Mouse (Mus musculus) megakaryocyte, embryonic 14.5 days (primary cell): ENCODE results near the gene Tns2. TPM values are rescaled to one million over a fixed set of nuclear protein-coding genes. Genes with fewer than 3 reads are reported as not detected.

Experiments
- H3K27me3 ChIP-seq: replicated peaks from 2 replicates; pipeline ENCODE3; 2012; ENCODE audit warnings: inconsistent platforms
- H3K36me3 ChIP-seq: replicated peaks from 2 replicates; pipeline ENCODE3; 2012; ENCODE audit warnings: low read length, inconsistent platforms, mixed read lengths
- H3K4me1 ChIP-seq: 2 replicates; pipeline ENCODE4 v1.6.1; 2012; ENCODE audit warnings: inconsistent platforms
- H3K4me3 ChIP-seq: replicated peaks from 2 replicates; pipeline ENCODE3; 2012; ENCODE audit warnings: moderate library complexity, mild to moderate bottlenecking, inconsistent platforms
- H3K9me3 ChIP-seq: 2 replicates; pipeline ENCODE4 v1.6.1; 2012; ENCODE audit warnings: inconsistent platforms
- FLI1 ChIP-seq: IDR thresholded peaks from 2 replicates; pipeline ENCODE4 v1.6.1; 2012; ENCODE audit warnings: low read length, inconsistent platforms, mixed read lengths
- GATA1 ChIP-seq: IDR thresholded peaks from 3 replicates; pipeline ENCODE4 v1.6.1; 2012; ENCODE audit warnings: mixed read lengths, low read length, inconsistent platforms, borderline replicate concordance
- polyA plus RNA-seq: library from polyadenylated mRNA; stranded (reverse); fragments of >175 nt; gene quantifications from 2 replicates; pipeline ENCODE4 v1.2.3, GENCODE M21; 2012; ENCODE audit warnings: low replicate concordance; ENCODE audit not compliant: insufficient read depth

Gene Tns2
- polyA plus RNA-seq, result 0.43 TPM in 1 of 2 replicates, not detected in the other

DNA sequence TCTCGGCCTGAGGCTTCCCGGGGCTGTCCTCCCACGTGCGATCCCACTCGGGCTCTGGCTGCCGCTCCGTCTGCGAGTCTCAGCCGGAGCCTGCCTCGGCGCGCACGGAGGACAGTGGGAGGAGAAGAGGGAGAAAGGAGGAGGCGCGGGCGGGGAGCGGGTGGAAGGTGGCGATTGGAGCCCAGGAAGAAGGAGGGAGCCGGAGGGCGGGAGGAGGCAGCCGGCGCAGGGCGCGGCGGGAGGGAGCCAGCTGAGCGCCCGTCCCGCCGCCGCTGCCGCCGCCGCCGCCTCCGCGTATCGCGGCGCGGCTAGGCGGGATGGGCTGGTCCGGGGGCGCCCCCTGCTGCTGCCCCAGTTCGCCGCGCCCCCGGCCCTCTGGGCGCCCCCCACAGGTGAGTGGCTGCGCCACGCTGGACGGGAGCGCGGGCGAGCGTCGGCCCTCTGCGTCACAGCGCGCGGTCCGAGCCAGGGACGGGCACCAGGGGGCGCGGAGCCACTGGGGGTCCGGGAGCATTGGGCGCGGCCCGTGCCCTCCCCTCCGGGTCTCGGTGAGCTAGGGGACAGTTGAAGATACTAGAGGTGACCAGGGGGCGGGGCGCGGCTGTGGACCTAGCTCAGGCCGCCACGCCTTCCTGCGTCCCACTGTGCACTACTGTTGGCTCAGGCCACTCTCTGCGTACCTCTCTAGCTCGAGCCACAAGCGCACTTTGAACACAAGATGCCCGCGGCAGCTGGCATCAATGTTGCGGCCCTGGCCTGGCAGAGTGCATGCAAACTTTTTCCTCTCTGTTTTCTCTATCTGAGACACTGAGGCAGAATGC is at the start of gene Tns2:
Gene Tns2, plus strand, starts transcription at position 253 of the 821 bp plus-strand sequence.
- H3K36me3 ChIP-seq, result peaks cover 28% of the 10 kb centered on the region
- peak within 1 kb of the TSS; percentile 91 for H3K4me3 ChIP-seq
- TF ChIP-seq GATA1 (no peak), FLI1 (no peak)
- no peaks in the 10 kb centered on the region for H3K9me3 ChIP-seq
- peaks cover 47% of the 10 kb centered on the region for H3K27me3 ChIP-seq
- peaks cover 90% of the 10 kb centered on the region for H3K4me1 ChIP-seq

DNA sequence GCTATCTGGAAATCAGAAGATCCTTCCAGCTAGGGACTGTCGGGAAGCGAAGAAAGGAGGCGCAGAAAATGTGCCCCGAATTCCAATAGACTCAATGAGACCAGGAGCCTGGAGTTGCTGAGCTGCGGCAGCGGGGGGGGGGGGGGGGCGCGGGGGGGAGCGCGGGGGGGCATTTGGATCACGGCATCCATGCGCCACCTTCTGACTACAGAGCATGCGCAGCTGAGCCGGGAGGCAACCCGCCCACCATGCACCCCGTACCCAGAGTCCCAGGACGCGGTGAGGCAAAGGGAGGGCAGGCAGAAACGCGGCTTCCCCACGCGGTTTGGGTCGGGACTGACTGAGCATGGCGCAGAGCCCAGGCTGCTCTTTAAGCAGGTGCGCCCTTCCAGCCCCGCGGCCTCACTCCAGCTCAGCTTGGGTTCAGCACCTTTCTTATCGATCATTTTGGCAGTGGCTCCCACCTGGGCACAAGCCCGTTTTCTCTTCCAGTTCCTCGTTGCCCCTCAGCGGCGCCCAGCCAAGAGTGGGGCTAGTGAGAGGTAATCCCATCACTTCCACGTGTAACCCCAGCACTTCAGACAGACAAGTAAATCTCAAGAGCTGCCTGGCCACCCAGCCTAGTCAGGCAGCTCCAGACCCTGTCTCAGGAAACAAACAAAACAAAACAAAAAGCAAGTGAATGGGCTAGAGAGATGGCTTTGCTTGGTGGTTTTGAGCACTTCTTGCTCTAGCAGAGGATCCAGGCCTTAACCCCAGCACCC is 48.1 kb upstream of the Tns2 start:
- H3K36me3 ChIP-seq, result no peaks in the 10 kb centered on the region
- peak overlapping the region; percentile 87 for H3K4me3 ChIP-seq
- H3K4me1 ChIP-seq, result peaks cover 5% of the 10 kb centered on the region
- peaks cover 56% of the 10 kb centered on the region for H3K27me3 ChIP-seq
- peaks cover 4% of the 10 kb centered on the region; the same call in 1 of the 2 replicates for H3K9me3 ChIP-seq
- no peak for TF ChIP-seq FLI1
- TF ChIP-seq GATA1, result no peak

GRCm38 (mm10) chr15:102056495-102057174 is 43.6 kb upstream of the Tns2 start:
- Histone ChIP-seq H3K36me3 (no peaks in the 10 kb centered on the region), H3K4me3 (no peak overlapping the region), H3K27me3 (peaks cover 57% of the 10 kb centered on the region), H3K9me3 (peaks cover 4% of the 10 kb centered on the region; the same call in 1 of the 2 replicates), H3K4me1 (peaks cover 5% of the 10 kb centered on the region)
- no peak for TF ChIP-seq GATA1
- TF ChIP-seq FLI1, result no peak

DNA sequence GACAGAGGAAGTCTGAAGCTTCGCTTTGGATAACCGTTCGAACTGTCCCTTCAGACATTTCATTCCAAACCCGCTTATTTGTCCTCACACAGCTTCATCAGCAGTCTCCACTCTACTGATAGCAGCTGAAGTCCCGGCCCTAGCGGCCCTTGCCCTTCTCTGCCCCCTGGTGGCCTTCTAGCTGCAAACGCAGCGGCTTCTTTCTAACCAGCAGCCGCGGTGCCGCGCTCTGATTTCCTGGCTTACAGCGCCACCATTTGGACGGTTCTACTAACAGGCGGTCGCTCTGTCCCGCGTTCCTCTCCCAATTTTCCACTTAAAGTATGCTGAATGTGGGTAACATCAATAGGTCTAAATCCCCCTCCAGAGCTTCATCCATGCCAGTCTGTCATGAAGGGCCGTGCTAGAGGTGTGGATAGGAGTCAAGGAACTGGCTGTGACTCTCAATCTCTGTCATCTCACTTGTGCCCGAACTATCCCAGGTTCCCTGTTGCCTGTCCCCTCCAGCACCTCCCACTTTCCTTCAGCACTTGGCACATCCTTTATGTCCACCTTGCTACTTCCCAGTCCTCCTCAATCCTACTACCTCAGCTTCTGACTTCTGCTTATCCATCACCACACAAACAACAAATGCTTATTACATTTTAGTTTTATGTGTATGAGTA is 34.4 kb upstream of the Tns2 start:
- TF ChIP-seq FLI1 (no peak), GATA1 (no peak)
- Histone ChIP-seq H3K36me3 (no peaks in the 10 kb centered on the region), H3K27me3 (peaks cover 57% of the 10 kb centered on the region), H3K4me3 (no peak overlapping the region), H3K4me1 (peaks cover 32% of the 10 kb centered on the region), H3K9me3 (no peaks in the 10 kb centered on the region)

- Histone ChIP-seq H3K4me3 (peak overlapping the region; percentile 23), H3K27me3 (peaks cover 18% of the 10 kb centered on the region), H3K4me1 (peaks cover 60% of the 10 kb centered on the region), H3K36me3 (no peaks in the 10 kb centered on the region), H3K9me3 (no peaks in the 10 kb centered on the region)
- no peak for TF ChIP-seq FLI1
- no peak for TF ChIP-seq GATA1
Measured at GRCm38 (mm10) chr15:102070476-102071467, 29.4 kb upstream of the Tns2 start.

- TF ChIP-seq FLI1 (no peak), GATA1 (no peak)
- peaks cover 2% of the 10 kb centered on the region for H3K36me3 ChIP-seq
- H3K4me1 ChIP-seq, result peaks cover 72% of the 10 kb centered on the region
- peak overlapping the region; percentile 97 for H3K4me3 ChIP-seq
- H3K27me3 ChIP-seq, result peaks cover 3% of the 10 kb centered on the region
- no peaks in the 10 kb centered on the region for H3K9me3 ChIP-seq
Measured at GRCm38 (mm10) chr15:102072963-102073558, 27.2 kb upstream of the Tns2 start.

DNA sequence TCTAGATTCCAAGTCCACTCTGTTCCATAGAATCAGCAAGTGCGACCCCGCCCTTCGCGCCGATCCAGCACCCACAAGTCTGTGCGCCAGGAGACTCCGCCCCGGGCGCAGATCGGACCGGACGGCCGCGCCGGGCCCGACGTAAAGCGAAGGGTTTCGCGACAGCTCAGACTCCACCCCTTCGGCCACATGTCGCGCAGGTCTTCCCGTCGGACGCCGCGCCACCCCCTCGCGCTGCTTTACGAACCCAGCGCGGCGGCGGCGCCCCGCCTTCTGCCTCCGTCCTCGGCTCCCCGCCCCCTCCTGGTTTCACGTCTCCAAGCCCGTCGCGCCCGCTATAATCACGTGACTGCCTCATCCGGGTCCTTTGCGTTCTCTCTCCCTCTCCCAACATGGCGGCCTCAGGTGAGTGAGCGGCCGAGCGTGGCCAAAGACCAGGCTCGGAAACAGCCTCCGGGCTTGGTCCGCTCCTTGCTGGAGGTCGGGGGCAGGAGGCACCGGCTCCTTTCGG is 26.6 kb upstream of the Tns2 start, which contains the start of gene Eif4b:
Gene Eif4b, plus strand, starts transcription at position 215 of the 511 bp plus-strand sequence.
- H3K4me1 ChIP-seq, result peaks cover 75% of the 10 kb centered on the region
- H3K36me3 ChIP-seq, result peaks cover 5% of the 10 kb centered on the region

More for the DNA sequence above, 26.6 kb upstream of the Tns2 start, which contains the start of gene Eif4b:
- Histone ChIP-seq H3K9me3 (no peaks in the 10 kb centered on the region), H3K4me3 (peak within 1 kb of the TSS; percentile 97), H3K27me3 (peaks cover 3% of the 10 kb centered on the region)
- TF ChIP-seq FLI1 (no peak), GATA1 (no peak)
